Mouse (Mus musculus): Measurements from ENCODE around the gene Cep126. TPM values are rescaled to one million over a fixed set of nuclear protein-coding genes. Genes with fewer than 3 reads are reported as not detected.

Gene Cep126
- total RNA-seq, 1 experiment: 6.1 TPM

DNA sequence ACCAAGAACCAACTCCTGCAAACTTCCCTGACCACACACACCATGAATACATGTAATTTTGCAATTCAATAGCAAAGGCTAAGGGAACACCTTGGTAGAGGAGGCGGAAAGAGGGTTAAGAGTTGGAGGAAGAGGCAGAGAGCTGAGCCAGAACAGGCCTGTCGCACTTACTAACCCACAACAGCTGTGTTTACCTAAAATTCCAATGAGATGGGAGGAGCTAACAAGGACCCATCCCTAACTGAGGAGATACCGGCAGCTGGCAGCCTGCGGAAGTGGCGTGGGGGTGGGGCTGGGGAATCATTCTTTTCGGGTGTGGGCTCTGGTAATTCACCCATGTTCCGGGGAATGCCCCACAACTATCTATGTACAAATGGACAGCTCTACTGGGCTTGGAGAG lies 98.5 kb downstream of the Cep126 start:
- peak overlapping the region; percentile 80; the same call in 1 of the 2 replicates for H3K27ac ChIP-seq (ENCODE audit: insufficient read depth, low read depth, low read length, poor library complexity, severe bottlenecking)
- H3K4me1 ChIP-seq (ENCODE audit: control insufficient read depth in 2 of 2, insufficient read depth in 2 of 2, low read length in 2 of 2, poor library complexity in 1 of 2): peaks cover 0 to 4% of the 10 kb centered on the region in 2 experiments; a peak in 1 of 4 replicates
- peak; percentile 66 for DNase-seq (ENCODE audit: low read depth, low spot score)
- in situ Hi-C loops (cut with MboI; ENCODE audit: low sequenced_read_pairs in 2 of 2, unreplicated experiment in 2 of 2): no loop called here
- TF ChIP-seq ZNF384 (IDR thresholded peaks at IDR 0.05; ENCODE audit: low read depth, low read length): no peak
- 0 out of 2 replicates have a peak, but pooled peaks have one; percentile 37 for TF ChIP-seq CHD2 (IDR thresholded peaks at IDR 0.05; ENCODE audit: low read depth, low read length)
- TF ChIP-seq ZC3H11A (IDR thresholded peaks at IDR 0.05; ENCODE audit: borderline replicate concordance, low read depth, low read length): no peak
- TF ChIP-seq MAFK (IDR thresholded peaks at IDR 0.05; ENCODE audit: insufficient read depth, low read depth, low read length): no peak
- no peak for TF ChIP-seq HCFC1 (IDR thresholded peaks at IDR 0.05; ENCODE audit: borderline replicate concordance, insufficient read depth, low read length)
- H3K9me3 ChIP-seq (ENCODE audit: control insufficient read depth, insufficient read depth, low read depth, low read length): no peaks in the 10 kb centered on the region
- H3K4me3 ChIP-seq (ENCODE audit: insufficient read depth in 1 of 2, low read depth in 1 of 2, low read length in 2 of 2, poor library complexity in 1 of 2, severe bottlenecking in 1 of 2): peak overlapping the region; percentile 14 to 42; a peak in 3 of 4 replicates
- H3K36me3 ChIP-seq (ENCODE audit: control insufficient read depth, insufficient read depth, low read length, poor library complexity, severe bottlenecking): no peaks in the 10 kb centered on the region
- no peak overlapping the region for H3K9ac ChIP-seq (ENCODE audit: insufficient read depth, low read depth, low read length, poor library complexity, severe bottlenecking)

DNA sequence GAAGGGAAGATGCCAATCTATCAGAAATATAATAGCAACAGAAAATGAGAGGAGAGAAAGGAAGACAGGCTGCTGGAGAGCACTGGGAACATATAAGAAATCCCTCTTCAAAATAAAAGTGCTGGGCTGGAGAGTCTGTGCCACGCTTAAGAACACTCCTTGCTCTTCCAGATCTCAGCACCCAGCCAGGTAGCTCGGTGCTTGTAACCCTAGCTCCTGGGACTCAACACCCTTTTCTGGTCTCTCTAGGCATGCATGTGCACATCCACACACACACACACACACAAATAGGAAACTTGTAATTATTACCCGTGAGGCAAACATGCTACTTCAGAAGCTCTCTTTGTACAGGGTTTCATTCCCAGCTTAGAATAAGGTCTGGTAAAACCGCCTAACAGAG lies 99.0 kb downstream of the Cep126 start:
- Histone ChIP-seq H3K4me3 (ENCODE audit: insufficient read depth in 1 of 2, low read depth in 1 of 2, low read length in 2 of 2, poor library complexity in 1 of 2, severe bottlenecking in 1 of 2) (peak overlapping the region in 1 of 2 experiments; percentile 42; a peak in 1 of 4 replicates), H3K27ac (ENCODE audit: insufficient read depth, low read depth, low read length, poor library complexity, severe bottlenecking) (peak overlapping the region; percentile 80; the same call in 1 of the 2 replicates), H3K4me1 (ENCODE audit: control insufficient read depth in 2 of 2, insufficient read depth in 2 of 2, low read length in 2 of 2, poor library complexity in 1 of 2) (peaks cover 0 to 4% of the 10 kb centered on the region in 2 experiments; a peak in 1 of 4 replicates), H3K9ac (ENCODE audit: insufficient read depth, low read depth, low read length, poor library complexity, severe bottlenecking) (no peak overlapping the region), H3K36me3 (ENCODE audit: control insufficient read depth, insufficient read depth, low read length, poor library complexity, severe bottlenecking) (no peaks in the 10 kb centered on the region), H3K9me3 (ENCODE audit: control insufficient read depth, insufficient read depth, low read depth, low read length) (no peaks in the 10 kb centered on the region)
- in situ Hi-C loops (cut with MboI; ENCODE audit: low sequenced_read_pairs in 2 of 2, unreplicated experiment in 2 of 2): no loop called here
- no peak for DNase-seq (ENCODE audit: low read depth, low spot score)
- TF ChIP-seq HCFC1 (IDR thresholded peaks at IDR 0.05; ENCODE audit: borderline replicate concordance, insufficient read depth, low read length): no peak
- no peak for TF ChIP-seq CHD2 (IDR thresholded peaks at IDR 0.05; ENCODE audit: low read depth, low read length)
- no peak for TF ChIP-seq ZC3H11A (IDR thresholded peaks at IDR 0.05; ENCODE audit: borderline replicate concordance, low read depth, low read length)
- no peak for TF ChIP-seq MAFK (IDR thresholded peaks at IDR 0.05; ENCODE audit: insufficient read depth, low read depth, low read length)
- TF ChIP-seq ZNF384 (IDR thresholded peaks at IDR 0.05; ENCODE audit: low read depth, low read length): no peak

DNA sequence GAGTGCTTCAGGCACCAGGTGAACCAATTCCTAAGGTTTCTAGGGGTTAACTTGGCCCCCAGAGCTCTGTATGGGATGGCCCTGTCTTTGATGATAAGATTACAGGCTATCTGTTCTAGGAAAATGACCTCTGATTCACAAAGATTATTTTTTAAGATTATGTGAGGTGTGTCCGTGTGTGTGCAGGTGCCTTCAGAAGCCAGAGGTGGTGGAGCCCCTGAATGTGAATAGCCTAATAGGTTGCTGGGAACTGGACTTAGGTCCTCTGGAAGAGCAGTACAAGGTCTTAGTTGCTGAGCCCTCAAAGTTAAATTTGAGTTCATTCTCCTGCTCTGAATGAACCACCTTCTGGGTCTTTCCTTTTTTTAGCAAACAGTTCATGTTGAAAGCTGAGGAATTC lies 100.0 kb downstream of the Cep126 start:
- Histone ChIP-seq H3K36me3 (ENCODE audit: control insufficient read depth, insufficient read depth, low read length, poor library complexity, severe bottlenecking) (no peaks in the 10 kb centered on the region), H3K4me3 (ENCODE audit: insufficient read depth in 1 of 2, low read depth in 1 of 2, low read length in 2 of 2, poor library complexity in 1 of 2, severe bottlenecking in 1 of 2) (no peak overlapping the region), H3K9ac (ENCODE audit: insufficient read depth, low read depth, low read length, poor library complexity, severe bottlenecking) (no peak overlapping the region), H3K9me3 (ENCODE audit: control insufficient read depth, insufficient read depth, low read depth, low read length) (no peaks in the 10 kb centered on the region), H3K4me1 (ENCODE audit: control insufficient read depth in 2 of 2, insufficient read depth in 2 of 2, low read length in 2 of 2, poor library complexity in 1 of 2) (peaks cover 0 to 4% of the 10 kb centered on the region in 2 experiments; a peak in 1 of 4 replicates), H3K27ac (ENCODE audit: insufficient read depth, low read depth, low read length, poor library complexity, severe bottlenecking) (no peak overlapping the region)
- in situ Hi-C loops (cut with MboI; ENCODE audit: low sequenced_read_pairs in 2 of 2, unreplicated experiment in 2 of 2): no loop called here
- TF ChIP-seq HCFC1 (IDR thresholded peaks at IDR 0.05; ENCODE audit: borderline replicate concordance, insufficient read depth, low read length) (no peak), MAFK (IDR thresholded peaks at IDR 0.05; ENCODE audit: insufficient read depth, low read depth, low read length) (no peak), ZC3H11A (IDR thresholded peaks at IDR 0.05; ENCODE audit: borderline replicate concordance, low read depth, low read length) (no peak)
- DNase-seq (ENCODE audit: low read depth, low spot score): no peak

DNA sequence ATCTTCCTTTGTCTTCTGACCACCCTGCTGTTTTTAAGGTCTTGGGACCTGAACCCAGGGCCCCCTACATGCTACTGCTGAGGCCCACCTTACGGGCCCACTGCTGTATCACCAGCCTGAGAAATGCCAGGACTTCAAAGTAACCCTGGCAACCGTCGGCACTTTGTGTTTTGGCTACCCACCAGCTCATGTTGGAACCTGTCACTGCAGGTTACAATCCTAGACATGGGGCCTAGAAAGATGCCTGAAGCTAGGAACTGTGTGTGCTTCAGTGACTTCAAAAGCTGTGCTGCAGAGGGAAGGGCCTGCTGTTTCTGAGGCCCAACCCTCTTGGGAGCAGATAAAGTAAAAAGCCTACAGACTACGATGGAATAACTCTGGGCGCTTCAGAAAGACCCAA lies 101.2 kb downstream of the Cep126 start:
- H3K9ac ChIP-seq (ENCODE audit: insufficient read depth, low read depth, low read length, poor library complexity, severe bottlenecking): no peak overlapping the region
- in situ Hi-C loops (cut with MboI; ENCODE audit: low sequenced_read_pairs in 2 of 2, unreplicated experiment in 2 of 2): no loop called here
- no peak overlapping the region for H3K27ac ChIP-seq (ENCODE audit: insufficient read depth, low read depth, low read length, poor library complexity, severe bottlenecking)
- H3K36me3 ChIP-seq (ENCODE audit: control insufficient read depth, insufficient read depth, low read length, poor library complexity, severe bottlenecking): no peaks in the 10 kb centered on the region
- H3K4me3 ChIP-seq (ENCODE audit: insufficient read depth in 1 of 2, low read depth in 1 of 2, low read length in 2 of 2, poor library complexity in 1 of 2, severe bottlenecking in 1 of 2): no peak overlapping the region
- TF ChIP-seq ZNF384 (IDR thresholded peaks at IDR 0.05; ENCODE audit: low read depth, low read length) (no peak), ZC3H11A (IDR thresholded peaks at IDR 0.05; ENCODE audit: borderline replicate concordance, low read depth, low read length) (no peak), CHD2 (IDR thresholded peaks at IDR 0.05; ENCODE audit: low read depth, low read length) (no peak), HCFC1 (IDR thresholded peaks at IDR 0.05; ENCODE audit: borderline replicate concordance, insufficient read depth, low read length) (no peak)
- H3K4me1 ChIP-seq (ENCODE audit: control insufficient read depth in 2 of 2, insufficient read depth in 2 of 2, low read length in 2 of 2, poor library complexity in 1 of 2): peaks cover 0 to 4% of the 10 kb centered on the region in 2 experiments; a peak in 1 of 4 replicates
- DNase-seq (ENCODE audit: low read depth, low spot score): no peak
- no peaks in the 10 kb centered on the region for H3K9me3 ChIP-seq (ENCODE audit: control insufficient read depth, insufficient read depth, low read depth, low read length)

Other genes starting within 250 kb of the Cep126 start
- 50.4 and 58.5 TPM in 2 replicates for gene Yap1, start 129.7 kb downstream of the Cep126 start, total RNA-seq (2012; rRNA removed)
- 2.4 and 3.0 TPM in 2 replicates for gene Cfap300, start 91.5 kb downstream of the Cep126 start, total RNA-seq (2012; rRNA removed)

Data from ES-E14 (cell line).